Mouse (Mus musculus) CH12.LX (cell line): ENCODE data around the gene Kidins220. TPM values are rescaled to one million over a fixed set of nuclear protein-coding genes. Genes with fewer than 3 reads are reported as not detected.

ENCODE experiments used
- DNase-seq: peaks from one replicate; pipeline ENCODE4 v3.0.0-alpha.2; 2013; ENCODE audit errors: extremely low read depth
- H3K27ac ChIP-seq: 2 replicates; pipeline ENCODE4 v1.5.1; 2012; ENCODE audit warnings: low read depth, mild to moderate bottlenecking, control low read depth, moderate library complexity; ENCODE audit not compliant: insufficient read depth
- H3K27me3 ChIP-seq: replicated peaks from 2 replicates; pipeline ENCODE3; 2012; ENCODE audit warnings: inconsistent platforms
- H3K36me3 ChIP-seq, 2 experiments: replicated peaks in 1 of 2; 2 replicates each; pipeline versions ENCODE3 to v1.6.1; 2012; ENCODE audit warnings: inconsistent platforms in 1 of 2, low read length in 1 of 2, mild to moderate bottlenecking in 1 of 2, mixed read lengths in 1 of 2, moderate library complexity in 1 of 2; ENCODE audit not compliant: control insufficient read depth in 1 of 2, insufficient read depth in 1 of 2
- H3K4me1 ChIP-seq, 2 experiments: 2 replicates each; pipeline ENCODE4 v1.6.1; 2012; ENCODE audit warnings: inconsistent platforms in 1 of 2, moderate library complexity in 1 of 2; ENCODE audit not compliant: insufficient read depth in 2 of 2, control insufficient read depth in 1 of 2
- H3K4me2 ChIP-seq: 2 replicates; pipeline ENCODE4 v1.6.1; 2012; ENCODE audit warnings: low read depth, mild to moderate bottlenecking, control low read depth; ENCODE audit not compliant: poor library complexity, insufficient read depth, severe bottlenecking
- H3K4me3 ChIP-seq, 3 experiments: fragments of 150-350 bp in 1 of 3; sonication (generic) in 1 of 3; replicated peaks in 1 of 3; 2 replicates each; pipeline versions ENCODE3 to v1.5.1; 2011 to 2012; ENCODE audit warnings: low read depth in 2 of 3, low read length in 2 of 3, mild to moderate bottlenecking in 2 of 3, moderate library complexity in 2 of 3, control low read depth in 1 of 3, improper control_type of control experiment in 1 of 3, inconsistent platforms in 1 of 3, mixed read lengths in 1 of 3; ENCODE audit not compliant: poor library complexity in 1 of 3
- H3K79me2 ChIP-seq: replicated peaks from 2 replicates; pipeline ENCODE4 v1.6.1; 2012; ENCODE audit warnings: mild to moderate bottlenecking, moderate library complexity; ENCODE audit not compliant: control insufficient read depth, poor library complexity, insufficient read depth, severe bottlenecking; ENCODE audit errors: extremely low read depth
- H3K9ac ChIP-seq: 2 replicates; pipeline ENCODE4 v1.6.1; 2012; ENCODE audit warnings: low read depth, mild to moderate bottlenecking, control low read depth, moderate library complexity; ENCODE audit not compliant: insufficient read depth
- H3K9me3 ChIP-seq: replicated peaks from 2 replicates; pipeline ENCODE3; 2012; ENCODE audit warnings: low read length, inconsistent platforms, mixed read lengths
- CHD1 ChIP-seq: IDR thresholded peaks from 2 replicates; pipeline ENCODE4 v1.6.1; 2012; ENCODE audit warnings: low read depth, low read length, improper control_type of control experiment, inconsistent platforms
- CHD2 ChIP-seq: IDR thresholded peaks from 2 replicates; pipeline ENCODE4 v1.6.1; 2011; ENCODE audit warnings: low read length, improper control_type of control experiment
- CTCF ChIP-seq, 2 experiments: IDR thresholded peaks in 1 of 2; conservative IDR thresholded peaks in 1 of 2; 2 replicates each; pipeline ENCODE4 v1.5.1; 2011 to 2012; ENCODE audit warnings: low read depth in 2 of 2, low read length in 2 of 2, improper control_type of control experiment in 1 of 2, inconsistent platforms in 1 of 2, mild to moderate bottlenecking in 1 of 2, moderate library complexity in 1 of 2
- E2F4 ChIP-seq: IDR thresholded peaks from 2 replicates; pipeline ENCODE4 v1.6.1; 2011; ENCODE audit warnings: low read depth, low read length, improper control_type of control experiment; ENCODE audit not compliant: insufficient replicate concordance
- ELF1 ChIP-seq: IDR thresholded peaks from 2 replicates; pipeline ENCODE4 v1.6.1; 2014; ENCODE audit warnings: low read depth, mild to moderate bottlenecking, inconsistent platforms, low read length, improper control_type of control experiment
- JUND ChIP-seq: conservative IDR thresholded peaks from 2 replicates; pipeline ENCODE4 v1.6.1; 2011; ENCODE audit warnings: low read depth, low read length, improper control_type of control experiment
- MAFK ChIP-seq: IDR thresholded peaks from 2 replicates; pipeline ENCODE4 v1.6.1; 2011; ENCODE audit warnings: low read length, improper control_type of control experiment; ENCODE audit not compliant: insufficient replicate concordance
- MAZ ChIP-seq: IDR thresholded peaks from 2 replicates; pipeline ENCODE4 v1.6.1; 2012; ENCODE audit warnings: low read depth, mild to moderate bottlenecking, inconsistent platforms, low read length, improper control_type of control experiment, moderate library complexity
- MEF2A ChIP-seq: IDR thresholded peaks from 2 replicates; pipeline ENCODE4 v1.6.1; 2014; ENCODE audit warnings: low read depth, mild to moderate bottlenecking, inconsistent platforms, low read length, improper control_type of control experiment, borderline replicate concordance
- MYC ChIP-seq: IDR thresholded peaks from 2 replicates; pipeline ENCODE4 v1.6.1; 2011; ENCODE audit warnings: low read depth, mild to moderate bottlenecking, improper control_type of control experiment, low read length
- NRF1 ChIP-seq: IDR thresholded peaks from 2 replicates; pipeline ENCODE4 v1.6.1; 2014; ENCODE audit warnings: low read depth, mild to moderate bottlenecking, inconsistent platforms, low read length, improper control_type of control experiment, moderate library complexity
- POLR2AphosphoS2 ChIP-seq: IDR thresholded peaks from 2 replicates; pipeline ENCODE4 v1.6.1; 2011; ENCODE audit warnings: low read depth, low read length, improper control_type of control experiment
- RAD21 ChIP-seq: IDR thresholded peaks from 2 replicates; pipeline ENCODE4 v1.6.1; 2011; ENCODE audit warnings: low read depth, mild to moderate bottlenecking, low read length, improper control_type of control experiment, moderate library complexity
- TBP ChIP-seq: conservative IDR thresholded peaks from 2 replicates; pipeline ENCODE4 v1.6.1; 2011; ENCODE audit warnings: low read depth, low read length, improper control_type of control experiment
- TCF12 ChIP-seq: IDR thresholded peaks from 2 replicates; pipeline ENCODE4 v1.6.1; 2014; ENCODE audit warnings: low read depth, mild to moderate bottlenecking, inconsistent platforms, low read length, improper control_type of control experiment
- UBTF ChIP-seq: IDR thresholded peaks from 2 replicates; pipeline ENCODE4 v1.6.1; 2012; ENCODE audit warnings: low read depth, mild to moderate bottlenecking, inconsistent platforms, low read length, improper control_type of control experiment, moderate library complexity
- ZMIZ1 ChIP-seq: IDR thresholded peaks from 2 replicates; pipeline ENCODE4 v1.6.1; 2012; ENCODE audit warnings: low read depth, mild to moderate bottlenecking, inconsistent platforms, low read length, improper control_type of control experiment
- dilution Hi-C: fragments of 300-500 bp; cut with MboI; formaldehyde crosslinking; loops from 2 replicates; pipeline ENCODE4 v1.14.3; 2020; ENCODE audit warnings: low sequenced_read_pairs; ENCODE audit not compliant: extremely low pct_unique_long_range_greater_than_20kb, extremely low pct_ligation_motif_present
- in situ Hi-C: fragments of 300-500 bp; cut with MboI; formaldehyde crosslinking; loops from 3 replicates; pipeline ENCODE4 v1.14.3; 2019; ENCODE audit warnings: low sequenced_read_pairs, low pct_ligation_motif_present, low pct_unique_long_range_greater_than_20kb, mixed read lengths
- polyA plus RNA-seq: library from polyadenylated mRNA; unstranded; fragments of >175 nt; gene quantifications from 2 replicates; pipeline ENCODE4 v1.2.1, GENCODE M21; 2012; ENCODE audit warnings: low read depth; ENCODE audit not compliant: insufficient read length
- total RNA-seq, 2 experiments: library from RNA; depleted of rRNA; stranded (reverse); fragments of 300-350 nt in 1 of 2; fragments of >200 nt in 1 of 2; gene quantifications; 2 replicates each; pipeline ENCODE4 v1.2.3; 2012 to 2014

The Kidins220 gene
- total and polyA plus RNA-seq, 3 experiments, result 32.4 to 47.8 (median 39.4) TPM

- Histone ChIP-seq H3K4me2 (no peak overlapping the region), H3K27me3 (no peaks in the 10 kb centered on the region), H3K9me3 (no peaks in the 10 kb centered on the region), H3K4me3 (no peak overlapping the region), H3K79me2 (no peaks in the 10 kb centered on the region), H3K9ac (no peak overlapping the region), H3K27ac (no peak overlapping the region), H3K4me1 (no peaks in the 10 kb centered on the region), H3K36me3 (no peaks in the 10 kb centered on the region)
- no peak for TF ChIP-seq MEF2A
- TF ChIP-seq MYC, result no peak
- TF ChIP-seq MAZ, result no peak
- no peak for TF ChIP-seq MAFK
- no peak for TF ChIP-seq TBP
- in situ Hi-C loops (no loop called here), dilution Hi-C loops (no loop called here)
- no peak for DNase-seq
Observed at GRCm38 (mm10) chr12:24939372-24939771, 35.4 kb upstream of the Kidins220 start.

DNA sequence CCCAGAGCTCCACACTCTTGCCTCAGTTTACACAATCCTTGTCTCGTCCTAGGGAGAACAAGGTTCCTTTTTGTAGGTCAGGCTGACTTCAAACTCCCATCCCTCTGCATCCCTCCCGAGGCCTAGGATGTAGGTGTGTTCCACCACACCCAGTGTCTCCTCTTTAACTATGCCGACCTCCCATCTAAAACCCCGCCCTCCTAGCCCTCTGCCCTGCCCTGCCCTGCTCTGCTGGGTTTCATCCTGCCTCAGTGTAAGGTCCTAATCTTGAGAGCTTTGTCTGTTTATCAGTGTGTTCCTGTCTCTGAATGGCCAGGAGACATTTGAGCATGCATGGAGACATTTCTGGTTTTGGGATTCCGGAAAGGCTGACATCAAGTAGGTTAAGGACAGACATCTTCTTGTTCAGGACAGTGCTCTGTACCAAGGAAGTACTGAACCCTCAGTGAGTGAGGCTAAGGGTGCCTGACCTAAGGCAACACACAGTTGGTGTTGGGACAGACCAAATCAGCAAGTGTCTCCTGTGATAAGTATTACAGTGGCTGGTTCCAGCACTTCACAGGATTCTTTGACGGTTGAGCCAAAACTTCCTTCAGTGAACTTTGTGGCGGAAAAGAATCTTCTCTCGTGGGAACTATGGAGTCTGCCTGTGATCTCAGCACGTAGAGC is 32.0 kb upstream of the Kidins220 start:
- H3K36me3 ChIP-seq, result no peaks in the 10 kb centered on the region
- H3K79me2 ChIP-seq, result no peaks in the 10 kb centered on the region

DNA sequence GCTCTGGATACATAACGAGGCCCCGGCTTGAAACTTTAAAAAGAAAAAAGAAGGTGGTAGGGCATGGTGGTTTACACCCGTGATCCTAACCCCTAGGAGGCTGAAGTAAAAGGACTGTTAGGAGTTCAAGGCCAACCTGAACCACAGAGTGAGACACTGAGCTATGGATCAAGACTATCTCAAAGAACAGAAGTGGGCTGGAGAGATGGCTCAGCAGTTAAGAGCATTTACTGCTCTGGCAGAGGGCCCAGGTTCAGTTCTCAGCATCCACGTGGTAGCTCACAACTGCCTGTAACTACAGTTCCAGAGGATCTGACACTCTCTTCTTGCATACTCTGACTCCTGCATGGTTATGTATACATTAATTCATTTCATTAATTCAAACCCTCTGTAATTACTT is 31.3 kb upstream of the Kidins220 start:
- Histone ChIP-seq H3K4me3 (no peak overlapping the region), H3K9me3 (no peaks in the 10 kb centered on the region), H3K4me1 (peaks cover 3 to 4% of the 10 kb centered on the region in 2 experiments; a peak in 2 of 4 replicates), H3K36me3 (no peaks in the 10 kb centered on the region), H3K79me2 (no peaks in the 10 kb centered on the region), H3K9ac (no peak overlapping the region), H3K4me2 (no peak overlapping the region), H3K27ac (no peak overlapping the region), H3K27me3 (no peaks in the 10 kb centered on the region)
- TF ChIP-seq CTCF (conservative IDR thresholded peaks at IDR 0.05 in 1 of 2, IDR thresholded peaks at IDR 0.05 in 1 of 2; ENCODE audit: low read depth in 2 of 2, low read length in 2 of 2), result no peak
- TF ChIP-seq TCF12, result no peak
- no peak for TF ChIP-seq JUND
- TF ChIP-seq E2F4, result no peak
- no peak for TF ChIP-seq MAZ
- TF ChIP-seq UBTF, result no peak
- TF ChIP-seq POLR2AphosphoS2, result no peak
- no peak for TF ChIP-seq CHD2
- TF ChIP-seq ZMIZ1, result no peak
- TF ChIP-seq MAFK, result no peak
- TF ChIP-seq NRF1, result no peak
- no peak for TF ChIP-seq CHD1
- TF ChIP-seq ELF1, result no peak
- dilution Hi-C loops (no loop called here), in situ Hi-C loops (no loop called here)
- no peak for DNase-seq

More for the DNA sequence above, 32.0 kb upstream of the Kidins220 start:
- H3K4me2 ChIP-seq, result no peak overlapping the region
- no peak for TF ChIP-seq RAD21
- TF ChIP-seq, all 38 proteins: peak for 0
- in situ Hi-C loops, result no loop called here
- Histone ChIP-seq H3K4me3 (no peak overlapping the region), H3K4me1 (no peaks in the 10 kb centered on the region), H3K27ac (no peak overlapping the region), H3K9ac (no peak overlapping the region), H3K9me3 (no peaks in the 10 kb centered on the region), H3K27me3 (no peaks in the 10 kb centered on the region)
- dilution Hi-C loops, result no loop called here
- DNase-seq, result no peak
